Mouse (Mus musculus) midbrain, embryonic 13.5 days (tissue): Measurements from ENCODE around the gene Arhgap10. TPM values are rescaled to one million over a fixed set of nuclear protein-coding genes. Genes with fewer than 3 reads are reported as not detected.
A peak's percentile ranks its signal among the peaks of the same experiment; 100 is the strongest.

Experiments used
- ATAC-seq: fragments of 200-750 bp; cut with Nextera tagmentation; 2 replicates; pipeline ENCODE4 v1.8.0; 2017; ENCODE audit warnings: mild to moderate bottlenecking, moderate TSS enrichment, moderate library complexity
- H3K27ac ChIP-seq: fragments of 300-500 bp; sonication (generic); 2 replicates; pipeline ENCODE4 v1.5.1; 2015; ENCODE audit warnings: inconsistent platforms, mild to moderate bottlenecking, moderate library complexity
- H3K27me3 ChIP-seq: fragments of 300-500 bp; sonication (generic); 2 replicates; pipeline ENCODE4 v1.6.1; 2015; ENCODE audit warnings: mild to moderate bottlenecking, inconsistent platforms
- H3K36me3 ChIP-seq: fragments of 300-500 bp; sonication (generic); 2 replicates; pipeline ENCODE4 v1.6.1; 2015; ENCODE audit warnings: mild to moderate bottlenecking, inconsistent platforms
- H3K4me1 ChIP-seq: fragments of 300-500 bp; sonication (generic); replicated peaks from 2 replicates; pipeline ENCODE4 v1.6.1; 2015; ENCODE audit warnings: inconsistent platforms
- H3K4me2 ChIP-seq: fragments of 300-500 bp; sonication (generic); replicated peaks from 2 replicates; pipeline ENCODE4 v1.6.1; 2015; ENCODE audit warnings: moderate library complexity, mild to moderate bottlenecking, inconsistent platforms
- H3K4me3 ChIP-seq: fragments of 300-500 bp; sonication (generic); replicated peaks from 2 replicates; pipeline ENCODE4 v1.5.1; 2015; ENCODE audit warnings: mild to moderate bottlenecking, inconsistent platforms
- H3K9ac ChIP-seq: fragments of 300-500 bp; sonication (generic); replicated peaks from 2 replicates; pipeline ENCODE4 v1.6.1; 2015; ENCODE audit warnings: mild to moderate bottlenecking, inconsistent platforms
- H3K9me3 ChIP-seq: fragments of 300-500 bp; sonication (generic); 2 replicates; pipeline ENCODE4 v1.6.1; 2016; ENCODE audit warnings: mild to moderate bottlenecking, inconsistent platforms
- WGBS: fragments of 180-500 bp; shearing (Covaris S2); methylation state at CpG from one replicate; pipeline ENCODE4 v1.1.7; 2015; 5-methylcytosine and 5-hydroxymethylcytosine counted together
- polyA plus RNA-seq: library from polyadenylated mRNA; unstranded; fragments of >200 nt; fragmentation: Nextera tagmentation; extraction: Ambion mirVana; gene quantifications from 2 replicates; pipeline ENCODE4 v1.2.1, GENCODE M21; 2015

Arhgap10 gene
- polyA plus RNA-seq, 1 experiment from 2014 or later = 4.7 TPM

DNA sequence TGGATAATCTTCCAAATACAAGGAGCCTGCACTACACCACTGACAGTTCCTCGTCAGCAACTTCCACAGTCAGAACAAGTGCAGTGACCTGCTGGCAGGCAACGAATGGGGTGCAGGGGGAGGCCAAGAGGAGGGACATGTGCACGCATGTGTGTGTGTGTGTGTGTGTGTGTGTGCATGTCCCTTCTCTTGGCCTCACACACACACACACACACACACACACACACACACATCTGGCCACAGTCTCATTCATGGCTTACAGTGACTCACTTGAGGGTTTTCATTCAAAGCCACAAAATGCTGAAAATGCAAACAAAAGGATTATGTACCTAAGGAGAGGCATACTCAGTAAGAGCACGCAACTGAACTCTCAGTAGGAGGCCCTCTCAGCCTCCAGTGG is 84.5 kb downstream of the Arhgap10 start:
- no peak overlapping the region for H3K9ac ChIP-seq
- no peaks in the 10 kb centered on the region for H3K9me3 ChIP-seq
- H3K4me2 ChIP-seq = peak overlapping the region; percentile 22; the same call in 1 of the 2 replicates
- peak; percentile 34; the same call in 1 of the 2 replicates for ATAC-seq
- no peak overlapping the region for H3K27ac ChIP-seq
- H3K4me1 ChIP-seq = peaks cover 21% of the 10 kb centered on the region
- H3K27me3 ChIP-seq = no peaks in the 10 kb centered on the region
- 13% methylated on average over 4 of the region's 4 CpGs for WGBS
- no peak overlapping the region for H3K4me3 ChIP-seq
- H3K36me3 ChIP-seq = no peaks in the 10 kb centered on the region

GRCm38 (mm10) chr8:77432726-77433125 is 85.0 kb downstream of the Arhgap10 start:
- H3K4me1 ChIP-seq = peaks cover 21% of the 10 kb centered on the region
- peak overlapping the region; percentile 22; the same call in 1 of the 2 replicates for H3K4me2 ChIP-seq
- ATAC-seq = peak; percentile 35; the same call in 1 of the 2 replicates
- no peak overlapping the region for H3K4me3 ChIP-seq
- H3K36me3 ChIP-seq = no peaks in the 10 kb centered on the region
- no peaks in the 10 kb centered on the region for H3K9me3 ChIP-seq
- no peak overlapping the region for H3K27ac ChIP-seq
- H3K27me3 ChIP-seq = no peaks in the 10 kb centered on the region
- whole genome bisulfite sequencing = 50% methylated on average over 10 of the region's 10 CpGs
- no peak overlapping the region; the same call in 1 of the 2 replicates for H3K9ac ChIP-seq

- H3K27ac ChIP-seq = no peak overlapping the region
- H3K4me1 ChIP-seq = peaks cover 13% of the 10 kb centered on the region
- no peak for ATAC-seq
- no peaks in the 10 kb centered on the region for H3K9me3 ChIP-seq
- no peak overlapping the region for H3K4me3 ChIP-seq
- H3K27me3 ChIP-seq = no peaks in the 10 kb centered on the region
- no peak overlapping the region for H3K9ac ChIP-seq
- no peak overlapping the region for H3K4me2 ChIP-seq
- H3K36me3 ChIP-seq = no peaks in the 10 kb centered on the region
- 84% methylated on average over 4 of the region's 4 CpGs for WGBS
These were observed 89.3 kb downstream of the Arhgap10 start for GRCm38 (mm10) chr8:77428420-77428819.

DNA sequence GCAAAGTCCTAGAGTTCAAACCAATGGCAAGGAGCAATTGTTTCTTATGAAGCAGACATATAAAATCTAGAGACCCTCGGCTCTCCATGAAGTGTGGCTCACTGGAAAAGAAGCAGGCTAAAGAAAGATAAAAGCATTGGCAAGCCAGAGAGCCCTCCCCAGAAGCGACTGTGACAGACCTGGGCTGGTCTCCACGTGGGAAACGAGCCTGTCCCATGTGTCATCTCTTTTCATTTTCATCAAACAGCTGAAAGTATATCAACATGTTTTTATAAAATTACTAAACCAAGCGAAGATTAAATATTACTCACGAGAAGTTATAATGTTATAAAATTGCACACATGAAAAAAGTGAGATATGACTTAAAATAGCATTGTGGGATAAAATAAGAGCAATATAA is 89.7 kb downstream of the Arhgap10 start:
- WGBS = 81% methylated on average over 6 of the region's 6 CpGs
- Histone ChIP-seq H3K4me1 (peaks cover 9% of the 10 kb centered on the region), H3K4me3 (no peak overlapping the region), H3K36me3 (no peaks in the 10 kb centered on the region), H3K9me3 (no peaks in the 10 kb centered on the region), H3K27ac (no peak overlapping the region), H3K4me2 (no peak overlapping the region), H3K9ac (no peak overlapping the region), H3K27me3 (no peaks in the 10 kb centered on the region)
- no peak for ATAC-seq

DNA sequence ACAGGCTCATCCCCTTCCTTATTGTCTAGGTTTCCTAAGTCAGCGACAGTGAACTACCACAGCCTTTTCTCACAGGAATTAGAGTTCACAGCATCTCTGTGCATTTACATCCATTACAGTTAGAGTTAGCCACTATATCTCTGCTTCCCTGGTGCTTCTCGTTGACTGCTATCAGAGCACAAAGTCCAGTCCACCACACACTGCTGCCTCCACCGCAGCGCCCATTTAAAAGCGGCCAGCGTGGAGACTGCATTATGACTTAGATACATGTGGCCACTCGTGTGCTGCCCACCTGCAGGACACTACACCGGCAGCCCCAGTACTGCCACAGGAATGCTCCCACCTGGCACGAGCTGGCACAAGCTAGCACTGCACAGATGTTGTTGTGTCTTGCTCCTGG is 90.3 kb downstream of the Arhgap10 start:
- Histone ChIP-seq H3K36me3 (no peaks in the 10 kb centered on the region), H3K4me3 (no peak overlapping the region), H3K4me1 (peaks cover 3% of the 10 kb centered on the region), H3K27ac (no peak overlapping the region), H3K27me3 (no peaks in the 10 kb centered on the region), H3K9me3 (no peaks in the 10 kb centered on the region), H3K4me2 (no peak overlapping the region), H3K9ac (no peak overlapping the region)
- ATAC-seq = no peak
- 81% methylated on average over 9 of the region's 9 CpGs for WGBS

DNA sequence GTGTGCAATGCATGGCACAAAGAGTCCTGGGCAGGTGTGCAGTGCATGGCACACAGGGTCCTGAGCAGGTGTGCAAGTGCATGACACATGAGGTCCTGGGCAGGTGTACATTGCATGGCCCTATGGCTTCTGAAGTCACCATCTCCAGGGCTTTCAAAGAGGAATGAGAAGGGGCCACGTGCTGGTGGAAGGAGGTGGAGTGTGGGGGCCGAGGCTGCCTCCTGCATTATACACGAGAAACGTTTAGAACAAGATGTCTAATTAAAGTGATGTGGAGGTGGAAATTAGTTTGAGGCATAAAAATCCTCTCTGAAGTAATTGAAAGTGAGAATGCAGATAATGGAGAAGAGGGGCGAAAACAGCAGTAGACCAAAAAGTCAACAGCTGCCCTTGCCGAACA is 93.9 kb downstream of the Arhgap10 start:
- no peaks in the 10 kb centered on the region for H3K9me3 ChIP-seq
- no peak overlapping the region for H3K4me2 ChIP-seq
- no peak overlapping the region for H3K4me3 ChIP-seq
- H3K4me1 ChIP-seq = no peaks in the 10 kb centered on the region
- H3K27me3 ChIP-seq = no peaks in the 10 kb centered on the region
- 80% methylated on average over 5 of the region's 6 CpGs for WGBS
- no peak overlapping the region for H3K27ac ChIP-seq
- no peak for ATAC-seq
- no peaks in the 10 kb centered on the region for H3K36me3 ChIP-seq
- no peak overlapping the region for H3K9ac ChIP-seq

DNA sequence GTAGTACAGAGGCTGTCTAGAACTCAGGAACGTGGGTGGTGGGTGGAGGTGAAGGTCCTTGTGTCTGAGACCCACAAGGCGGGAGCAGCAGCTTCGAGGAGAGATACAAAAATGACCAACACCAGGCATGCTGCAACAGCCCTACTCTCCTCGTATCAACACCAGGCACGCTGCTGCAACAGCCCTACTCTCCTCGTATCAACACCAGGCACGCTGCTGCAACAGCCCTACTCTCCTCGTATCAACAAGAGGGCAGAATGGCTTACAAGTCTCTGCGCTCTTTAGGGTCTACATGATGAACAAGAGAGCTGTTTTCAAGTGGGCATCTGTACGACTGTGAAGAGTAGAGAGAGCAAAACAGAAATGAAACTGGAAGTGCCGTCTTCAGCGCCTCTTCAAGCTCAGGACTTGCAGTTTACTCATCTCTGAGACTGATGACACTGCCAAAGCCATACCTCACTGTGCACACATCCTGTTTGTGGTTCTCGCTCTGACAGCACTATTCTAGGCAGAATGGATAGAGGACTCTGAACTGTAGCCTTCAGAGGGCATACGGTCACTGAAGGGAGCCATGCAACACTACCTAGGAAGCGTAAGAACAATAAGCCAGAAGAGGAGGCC is 95.0 kb downstream of the Arhgap10 start:
- no peak overlapping the region for H3K27ac ChIP-seq
- ATAC-seq = no peak
- H3K9ac ChIP-seq = no peak overlapping the region
- H3K9me3 ChIP-seq = no peaks in the 10 kb centered on the region
- no peaks in the 10 kb centered on the region for H3K27me3 ChIP-seq
- H3K4me3 ChIP-seq = no peak overlapping the region
- WGBS = 86% methylated on average over 15 of the region's 15 CpGs
- no peak overlapping the region for H3K4me2 ChIP-seq
- no peaks in the 10 kb centered on the region for H3K4me1 ChIP-seq
- no peaks in the 10 kb centered on the region for H3K36me3 ChIP-seq

DNA sequence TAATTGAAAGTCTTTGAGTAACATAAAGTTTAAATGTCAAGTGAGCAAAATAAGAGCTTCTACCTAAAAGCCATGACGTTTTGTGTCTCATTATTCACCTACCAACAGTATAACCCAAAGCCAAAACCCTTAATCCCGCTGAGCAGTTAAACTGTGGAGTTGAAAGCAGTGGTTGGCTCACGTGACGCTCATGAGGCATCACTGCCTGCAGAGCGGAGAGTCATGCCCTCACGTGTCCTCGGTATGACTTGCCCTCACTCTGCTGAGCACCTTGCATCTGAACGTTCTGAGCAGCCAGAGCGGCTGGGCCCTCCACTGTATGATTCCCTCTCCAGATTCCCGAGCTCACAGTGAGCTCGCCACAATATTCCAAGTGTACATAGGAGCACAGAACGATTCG is 96.2 kb downstream of the Arhgap10 start:
- Histone ChIP-seq H3K9me3 (no peaks in the 10 kb centered on the region), H3K27me3 (no peaks in the 10 kb centered on the region), H3K4me2 (no peak overlapping the region), H3K36me3 (no peaks in the 10 kb centered on the region), H3K9ac (no peak overlapping the region), H3K4me3 (no peak overlapping the region), H3K27ac (no peak overlapping the region), H3K4me1 (no peaks in the 10 kb centered on the region)
- ATAC-seq = no peak
- 91% methylated on average over 13 of the region's 13 CpGs for WGBS

- Histone ChIP-seq H3K9ac (no peak overlapping the region), H3K4me1 (no peaks in the 10 kb centered on the region), H3K27ac (no peak overlapping the region), H3K4me2 (no peak overlapping the region), H3K36me3 (no peaks in the 10 kb centered on the region), H3K27me3 (no peaks in the 10 kb centered on the region), H3K4me3 (no peak overlapping the region), H3K9me3 (no peaks in the 10 kb centered on the region)
- peak; percentile 65 for ATAC-seq
- 47% methylated on average over 4 of the region's 4 CpGs for WGBS
These were observed 98.0 kb downstream of the Arhgap10 start for GRCm38 (mm10) chr8:77419731-77420130.

DNA sequence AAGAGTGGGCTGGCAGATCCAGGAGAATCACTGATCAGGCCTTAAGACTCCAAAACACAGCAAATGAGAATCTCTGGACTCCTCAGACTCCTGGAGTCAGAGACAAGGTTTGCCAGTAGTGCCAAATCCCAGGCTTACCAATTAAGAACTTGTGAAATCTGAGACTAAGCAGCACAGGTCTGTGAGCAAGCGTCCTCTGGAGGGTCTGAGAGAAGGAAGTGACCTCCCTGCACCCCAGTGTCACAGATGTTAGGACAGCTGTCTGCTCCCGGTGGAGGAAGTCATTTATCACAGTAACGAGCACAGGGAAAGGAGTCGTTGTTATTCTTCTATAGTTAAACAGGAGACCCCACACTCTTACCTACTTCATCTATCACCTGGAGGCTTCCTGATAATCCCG is 101.0 kb downstream of the Arhgap10 start:
- no peak overlapping the region for H3K4me2 ChIP-seq
- no peak overlapping the region for H3K4me3 ChIP-seq
- no peaks in the 10 kb centered on the region for H3K9me3 ChIP-seq
- WGBS = 38% methylated on average over 5 of the region's 5 CpGs
- no peaks in the 10 kb centered on the region for H3K36me3 ChIP-seq
- H3K9ac ChIP-seq = no peak overlapping the region
- H3K27me3 ChIP-seq = no peaks in the 10 kb centered on the region
- no peak for ATAC-seq
- no peaks in the 10 kb centered on the region for H3K4me1 ChIP-seq
- H3K27ac ChIP-seq = no peak overlapping the region

DNA sequence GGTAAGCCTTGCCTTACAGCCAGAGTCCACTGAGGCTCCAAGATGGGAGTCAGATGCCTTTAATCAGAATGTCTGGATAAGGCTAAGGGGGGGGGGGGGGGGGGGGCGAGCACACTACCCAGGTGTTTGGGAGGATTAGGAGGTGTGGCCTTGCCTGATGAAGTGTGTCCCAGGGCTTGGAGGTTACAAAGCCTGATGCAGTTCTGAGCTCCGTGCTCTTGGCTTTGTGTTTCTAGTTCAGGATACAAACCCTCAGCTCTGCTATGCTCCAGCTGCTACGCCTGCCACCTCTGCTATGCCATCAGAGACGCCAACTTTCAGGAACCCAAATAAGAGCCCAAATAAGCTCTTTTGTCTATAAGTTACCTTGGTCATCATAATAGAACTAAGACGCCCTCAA is 101.7 kb downstream of the Arhgap10 start:
- Histone ChIP-seq H3K9me3 (no peaks in the 10 kb centered on the region), H3K4me3 (no peak overlapping the region), H3K9ac (no peak overlapping the region), H3K36me3 (no peaks in the 10 kb centered on the region), H3K4me1 (no peaks in the 10 kb centered on the region), H3K27ac (no peak overlapping the region), H3K27me3 (no peaks in the 10 kb centered on the region), H3K4me2 (no peak overlapping the region)
- ATAC-seq = no peak
- 59% methylated on average over 4 of the region's 5 CpGs for WGBS

DNA sequence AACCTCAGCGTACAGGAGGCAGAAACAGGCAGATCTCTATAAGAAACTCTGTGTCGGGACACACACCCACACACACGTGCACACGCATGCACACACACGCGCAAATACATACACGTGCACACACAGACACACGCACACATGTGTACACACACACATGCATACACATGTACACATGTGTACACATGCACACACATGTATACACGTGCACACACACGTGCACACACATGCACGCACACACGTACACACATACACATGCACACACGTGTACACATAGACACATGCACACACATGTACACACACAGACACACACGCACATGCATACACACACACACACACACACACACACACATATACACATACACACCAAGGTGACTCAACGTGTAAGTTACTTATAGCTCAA is 106.5 kb downstream of the Arhgap10 start:
- Histone ChIP-seq H3K9me3 (no peaks in the 10 kb centered on the region), H3K4me3 (no peak overlapping the region), H3K27me3 (no peaks in the 10 kb centered on the region), H3K4me2 (no peak overlapping the region), H3K36me3 (no peaks in the 10 kb centered on the region), H3K4me1 (0 out of 2 replicates have a peak, but pooled peaks cover 4% of the 10 kb centered on the region), H3K9ac (no peak overlapping the region), H3K27ac (no peak overlapping the region)
- no peak for ATAC-seq
- WGBS = 97% methylated on average over 15 of the region's 15 CpGs

DNA sequence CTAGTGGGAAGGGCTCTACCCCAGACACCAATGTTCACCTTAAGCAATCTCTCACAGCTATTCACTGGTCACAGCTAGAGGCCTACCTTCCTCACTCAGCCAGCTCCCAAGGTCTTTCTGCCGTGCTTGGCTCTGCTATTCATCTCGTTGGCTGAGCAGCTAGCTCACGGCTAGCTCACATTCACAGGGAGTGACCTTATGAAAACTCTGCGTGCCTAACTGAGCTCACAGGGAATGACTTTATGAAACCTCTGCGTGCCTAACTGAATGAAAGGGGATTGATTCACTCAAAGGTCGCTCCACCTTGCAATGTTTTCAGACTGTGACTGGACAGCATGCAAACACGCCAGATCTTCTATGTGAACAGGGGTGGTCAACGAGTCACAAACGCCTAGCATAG is 107.4 kb downstream of the Arhgap10 start:
- ATAC-seq = no peak
- no peaks in the 10 kb centered on the region for H3K27me3 ChIP-seq
- H3K4me3 ChIP-seq = no peak overlapping the region
- H3K36me3 ChIP-seq = no peaks in the 10 kb centered on the region
- H3K9me3 ChIP-seq = no peaks in the 10 kb centered on the region
- H3K9ac ChIP-seq = no peak overlapping the region
- no peak overlapping the region for H3K27ac ChIP-seq
- WGBS = 77% methylated on average over 9 of the region's 9 CpGs
- no peak overlapping the region for H3K4me2 ChIP-seq
- H3K4me1 ChIP-seq = 0 out of 2 replicates have a peak, but pooled peaks cover 5% of the 10 kb centered on the region
